Mouse (Mus musculus) forebrain, embryonic 14.5 days (tissue): ENCODE results near the gene Mcm8. TPM values are rescaled to one million over a fixed set of nuclear protein-coding genes. Genes with fewer than 3 reads are reported as not detected.

Experiments
- ATAC-seq: fragments of 200-750 bp; cut with Nextera tagmentation; 2 replicates; pipeline ENCODE4 v1.8.0; 2017; ENCODE audit warnings: mild to moderate bottlenecking, moderate library complexity
- DNase-seq: peaks from one replicate; pipeline ENCODE4 v3.0.0-alpha.2; 2015; ENCODE audit warnings: low spot score
- H3K27ac ChIP-seq: fragments of 300-500 bp; sonication (generic); 2 replicates; pipeline ENCODE4 v1.5.1; 2014; ENCODE audit warnings: low read depth, mild to moderate bottlenecking, control low read depth, low read length, moderate library complexity
- H3K27me3 ChIP-seq: fragments of 300-500 bp; sonication (generic); replicated peaks from 2 replicates; pipeline ENCODE4 v1.6.1; 2014; ENCODE audit warnings: low read length, control low read depth, mixed read lengths; ENCODE audit not compliant: control insufficient read depth, insufficient read depth
- H3K36me3 ChIP-seq: fragments of 300-500 bp; sonication (generic); 2 replicates; pipeline ENCODE4 v1.6.1; 2014; ENCODE audit warnings: low read length, control low read depth; ENCODE audit not compliant: control insufficient read depth, insufficient read depth
- H3K4me1 ChIP-seq: fragments of 300-500 bp; sonication (generic); 2 replicates; pipeline ENCODE4 v1.6.1; 2014; ENCODE audit warnings: antibody characterized with exemption, low read length, control low read depth; ENCODE audit not compliant: control insufficient read depth, insufficient read depth
- H3K4me2 ChIP-seq: fragments of 300-500 bp; sonication (generic); 2 replicates; pipeline ENCODE4 v1.6.1; 2014; ENCODE audit warnings: mild to moderate bottlenecking, control low read depth, low read length
- H3K4me3 ChIP-seq: fragments of 300-500 bp; sonication (generic); 2 replicates; pipeline ENCODE4 v1.5.1; 2014; ENCODE audit warnings: low read depth, low read length, control low read depth
- H3K9ac ChIP-seq: fragments of 300-500 bp; sonication (generic); 2 replicates; pipeline ENCODE4 v1.6.1; 2014; ENCODE audit warnings: mild to moderate bottlenecking, low read length, control low read depth, moderate library complexity
- H3K9me3 ChIP-seq: fragments of 300-500 bp; sonication (generic); replicated peaks from 2 replicates; pipeline ENCODE4 v1.6.1; 2016; ENCODE audit warnings: low read length, control low read depth, mixed read lengths; ENCODE audit not compliant: control insufficient read depth
- WGBS: fragments of 180-500 bp; shearing (Covaris S2); extraction: QIAGEN DNeasy Blood & Tissue Kit; methylation state at CpG from one replicate; pipeline ENCODE4 v1.1.7; 2014; 5-methylcytosine and 5-hydroxymethylcytosine counted together
- polyA plus RNA-seq: library from polyadenylated mRNA; unstranded; fragments of >200 nt; fragmentation: Nextera tagmentation; extraction: Ambion mirVana; gene quantifications from 2 replicates; pipeline ENCODE4 v1.2.1, GENCODE M21; 2014

The Mcm8 gene
- polyA plus RNA-seq, 1 experiment from 2014 or later, result 9.3 TPM

- ATAC-seq (no peak), DNase-seq (no peak)
- peak within 1 kb of the TSS; percentile 98 for H3K4me2 ChIP-seq
- WGBS, result 9% methylated on average over 12 of the region's 12 CpGs
- H3K9me3 ChIP-seq, result no peaks in the 10 kb centered on the region
- H3K27me3 ChIP-seq, result peaks cover 28% of the 10 kb centered on the region
- H3K9ac ChIP-seq, result peak within 1 kb of the TSS; percentile 59
- no peaks in the 10 kb centered on the region; the same call in 1 of the 2 replicates for H3K4me1 ChIP-seq
- H3K27ac ChIP-seq, result no peak within 1 kb of the TSS
- H3K36me3 ChIP-seq, result no peaks in the 10 kb centered on the region
- H3K4me3 ChIP-seq, result peak within 1 kb of the TSS; percentile 50
These were observed 65.1 kb downstream of the Mcm8 start, which contains the start of gene Lrrn4 for GRCm38 (mm10) chr2:132880844-132881645. TSS of gene Lrrn4 (minus strand) at chr2:132880891.

GRCm38 (mm10) chr2:132884303-132884967, 68.5 kb downstream of the Mcm8 start:
- DNase-seq (no peak), ATAC-seq (no peak)
- H3K9ac ChIP-seq, result no peak overlapping the region
- H3K36me3 ChIP-seq, result no peaks in the 10 kb centered on the region
- no peaks in the 10 kb centered on the region for H3K9me3 ChIP-seq
- no peak overlapping the region for H3K27ac ChIP-seq
- 83% methylated on average over 8 of the region's 8 CpGs for WGBS
- H3K4me2 ChIP-seq, result no peak overlapping the region
- H3K27me3 ChIP-seq, result peaks cover 9% of the 10 kb centered on the region; the same call in 1 of the 2 replicates
- no peaks in the 10 kb centered on the region; the same call in 1 of the 2 replicates for H3K4me1 ChIP-seq
- no peak overlapping the region for H3K4me3 ChIP-seq

GRCm38 (mm10) chr2:132885312-132885711, 69.4 kb downstream of the Mcm8 start:
- H3K27me3 ChIP-seq, result peaks cover 4% of the 10 kb centered on the region; the same call in 1 of the 2 replicates
- no peak overlapping the region for H3K9ac ChIP-seq
- 97% methylated on average over 7 of the region's 7 CpGs for WGBS
- DNase-seq (no peak), ATAC-seq (no peak)
- H3K4me3 ChIP-seq, result no peak overlapping the region
- no peak overlapping the region for H3K4me2 ChIP-seq
- no peaks in the 10 kb centered on the region for H3K4me1 ChIP-seq
- no peak overlapping the region for H3K27ac ChIP-seq
- H3K36me3 ChIP-seq, result no peaks in the 10 kb centered on the region
- H3K9me3 ChIP-seq, result no peaks in the 10 kb centered on the region

Other genes starting within 250 kb of the Mcm8 start
- gene Gpcpd1, start 228.4 kb upstream of the Mcm8 start, polyA plus RNA-seq, result 65.3 and 67.0 TPM in 2 replicates
- gene Shld1, start 129.2 kb upstream of the Mcm8 start, polyA plus RNA-seq, result 25.8 and 30.8 TPM in 2 replicates
- 23.1 and 27.0 TPM in 2 replicates for gene Chgb, start 34.9 kb upstream of the Mcm8 start, polyA plus RNA-seq
- 24.0 and 29.7 TPM in 2 replicates for gene Trmt6, start 86 bp upstream of the Mcm8 start, polyA plus RNA-seq
- 8.2 and 8.9 TPM in 2 replicates for gene Crls1, start 30.5 kb downstream of the Mcm8 start, polyA plus RNA-seq
- gene Lrrn4, start 64.8 kb downstream of the Mcm8 start, polyA plus RNA-seq, result 0.05 TPM in 1 of 2 replicates, not detected in the other
- not detected in 2 replicates for gene Fermt1, start 129.8 kb downstream of the Mcm8 start, polyA plus RNA-seq